Mouse (Mus musculus): ENCODE measurements around the gene Wnt3.
A peak's percentile ranks its signal among the peaks of the same experiment; 100 is the strongest.

- TF ChIP-seq CTCF (IDR thresholded peaks at IDR 0.05) = peak; percentile 93
- TF ChIP-seq POLR2A (IDR thresholded peaks at IDR 0.05; ENCODE audit: insufficient read depth, low read depth, low read length) = no peak
- TF ChIP-seq EP300 (IDR thresholded peaks at IDR 0.05; ENCODE audit: insufficient read depth, low read depth, low read length) = no peak
Observed at GRCm38 (mm10) chr11:103763410-103764163, 10.4 kb upstream of the Wnt3 start.

All from heart, adult 2 months (tissue).